Mouse (Mus musculus) embryonic stem cell, embryonic (primary cell): ENCODE measurements around the gene Cacna1c.

ENCODE experiments used
- CTCF ChIA-PET, 4 experiments: fragments of 300-600 bp in 2 of 4; fragments of 350-600 bp in 2 of 4; sonication (Branson Sonifier 250); formaldehyde crosslinking; loops; one replicate each; lab custom pipeline; 2022; ENCODE audit warnings: inconsistent platforms in 2 of 4; lab: Charles Lee
- POLR2A ChIA-PET, 4 experiments: fragments of 300-600 bp in 2 of 4; fragments of 350-600 bp in 2 of 4; sonication (Branson Sonifier 250); formaldehyde crosslinking; loops; one replicate each; lab custom pipeline; 2022; ENCODE audit warnings: antibody characterized with exemption in 4 of 4, inconsistent platforms in 1 of 4; lab: Charles Lee

Gene Cacna1c

GRCm38 (mm10) chr6:118812007-118812406 lies 384.2 kb downstream of the Cacna1c start:
- ChIA-PET POLR2A (interaction anchor here in 1 of 4 experiments (0.7 kb wide), 1 partner anchor 80 kb away, joined by 3 read pairs; no protein-coding TSS in a partner anchor), CTCF (no interaction called here)

- CTCF ChIA-PET: no interaction called here
- POLR2A ChIA-PET: no interaction called here
These were observed 385.4 kb downstream of the Cacna1c start for GRCm38 (mm10) chr6:118810834-118811233.

GRCm38 (mm10) chr6:118805139-118805538 lies 391.1 kb downstream of the Cacna1c start:
- ChIA-PET POLR2A (interaction anchor here in 2 of 4 experiments (1.4 to 1.6 kb wide), 2 partner anchors 9 to 19 kb away, joined by 3 to 5 read pairs; no protein-coding TSS in a partner anchor), CTCF (no interaction called here)

GRCm38 (mm10) chr6:118802286-118802685 lies 393.9 kb downstream of the Cacna1c start:
- POLR2A ChIA-PET: interaction anchor here in 2 of 4 experiments (0.6 to 1.0 kb wide), 3 partner anchors 11 to 372 kb away, joined by 3 to 5 read pairs (median 3); no protein-coding TSS in a partner anchor

DNA sequence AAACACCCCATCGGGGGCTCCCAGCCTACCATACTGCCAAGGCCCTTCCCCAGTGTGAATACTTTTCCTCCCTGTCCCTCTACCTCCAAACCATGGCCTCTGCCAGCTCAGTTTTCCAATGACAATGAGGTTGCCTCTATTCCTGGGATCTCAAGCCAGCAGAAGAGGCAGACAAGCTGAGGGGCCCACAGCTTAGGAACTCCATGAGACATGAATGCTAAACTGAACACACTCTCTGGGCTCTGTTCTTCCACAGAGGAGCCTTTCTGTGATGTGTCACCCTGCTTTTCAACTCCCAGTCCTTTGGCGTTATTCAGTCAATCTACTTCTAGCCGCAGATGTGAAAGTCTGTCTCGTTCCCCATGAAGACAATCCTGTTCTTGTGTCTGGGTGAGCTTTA lies 399.8 kb downstream of the Cacna1c start:
- ChIA-PET CTCF (interaction anchor here in 2 of 4 experiments (0.5 to 1.3 kb wide), 4 partner anchors 11 to 170 kb away, joined by 3 to 4 read pairs (median 3); no protein-coding TSS in a partner anchor), POLR2A (interaction anchor here in 2 of 4 experiments (0.6 to 1.9 kb wide), 7 partner anchors 9 to 1754 kb away, joined by 3 to 16 read pairs (median 3); no protein-coding TSS in a partner anchor)

More at GRCm38 (mm10) chr6:118802286-118802685, 393.9 kb downstream of the Cacna1c start:
- CTCF ChIA-PET: interaction anchor here in 1 of 4 experiments (0.8 kb wide), 1 partner anchor 16 kb away, joined by 4 read pairs; no protein-coding TSS in a partner anchor

DNA sequence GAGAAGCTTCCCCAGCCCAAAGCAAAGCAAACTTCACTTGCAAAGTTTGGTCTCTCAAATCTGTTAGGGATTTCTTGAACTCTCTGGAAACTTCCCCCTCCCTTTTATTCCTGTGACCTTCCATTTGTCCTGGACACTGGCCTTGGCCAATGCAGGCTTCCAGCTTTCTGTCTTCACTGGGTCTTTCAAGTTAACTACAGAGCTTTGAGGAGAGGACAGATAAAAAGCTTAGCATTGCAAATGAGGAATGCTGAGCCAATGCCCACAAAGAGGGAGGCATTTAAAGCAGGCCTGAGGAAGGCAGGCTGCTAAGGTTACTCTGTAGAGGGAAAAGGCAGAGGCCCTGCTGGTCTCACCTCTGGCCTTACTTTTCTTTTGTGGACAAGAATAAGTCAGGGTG lies 400.5 kb downstream of the Cacna1c start:
- ChIA-PET POLR2A (interaction anchor here in 2 of 4 experiments (0.6 to 1.9 kb wide), 10 partner anchors 10 to 1753 kb away, joined by 3 to 16 read pairs (median 3); no protein-coding TSS in a partner anchor), CTCF (interaction anchor here in 2 of 4 experiments (0.5 to 1.3 kb wide), 4 partner anchors 10 to 170 kb away, joined by 3 to 4 read pairs (median 3); no protein-coding TSS in a partner anchor)

- POLR2A ChIA-PET: interaction anchor here in 3 of 4 experiments (0.6 to 1.4 kb wide), 7 partner anchors 10 to 75 kb away, joined by 3 to 4 read pairs (median 3); no protein-coding TSS in a partner anchor
- CTCF ChIA-PET: no interaction called here
These were observed 404.3 kb downstream of the Cacna1c start for GRCm38 (mm10) chr6:118791921-118792368.

- POLR2A ChIA-PET: no interaction called here
- CTCF ChIA-PET: no interaction called here
These were observed 408.3 kb downstream of the Cacna1c start for GRCm38 (mm10) chr6:118787933-118788332.

- ChIA-PET POLR2A (interaction anchor here in 3 of 4 experiments (1.2 to 4.1 kb wide), 6 partner anchors 10 to 49 kb away, joined by 3 to 22 read pairs (median 4); no protein-coding TSS in a partner anchor), CTCF (interaction anchor here in 1 of 4 experiments (0.7 kb wide), 1 partner anchor 10 kb away, joined by 3 read pairs; no protein-coding TSS in a partner anchor)
These were observed 415.9 kb downstream of the Cacna1c start for GRCm38 (mm10) chr6:118780280-118780679.

DNA sequence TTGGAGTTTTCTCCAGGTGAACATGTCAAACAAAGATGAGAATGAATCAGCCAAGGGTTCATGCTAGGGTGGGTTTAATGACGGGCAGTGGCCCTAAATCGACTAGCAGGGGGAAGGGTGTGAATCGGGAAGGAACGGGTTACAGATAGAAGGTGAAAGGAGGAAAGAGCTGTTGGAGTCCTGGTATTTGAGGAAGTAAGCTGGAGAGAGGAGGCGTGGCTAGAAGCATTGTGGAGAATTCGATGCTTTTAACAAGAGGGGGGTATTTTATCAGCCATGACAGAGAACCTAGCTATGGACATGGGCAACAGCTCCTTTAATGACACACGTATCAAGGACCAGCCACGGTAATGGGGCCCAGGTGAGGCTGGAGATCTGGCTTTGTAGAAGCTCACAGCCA lies 417.0 kb downstream of the Cacna1c start:
- POLR2A ChIA-PET: interaction anchor here in 3 of 4 experiments (0.6 to 4.1 kb wide), 8 partner anchors 9 to 1304 kb away, joined by 3 to 22 read pairs (median 3); no protein-coding TSS in a partner anchor
- CTCF ChIA-PET: no interaction called here

DNA sequence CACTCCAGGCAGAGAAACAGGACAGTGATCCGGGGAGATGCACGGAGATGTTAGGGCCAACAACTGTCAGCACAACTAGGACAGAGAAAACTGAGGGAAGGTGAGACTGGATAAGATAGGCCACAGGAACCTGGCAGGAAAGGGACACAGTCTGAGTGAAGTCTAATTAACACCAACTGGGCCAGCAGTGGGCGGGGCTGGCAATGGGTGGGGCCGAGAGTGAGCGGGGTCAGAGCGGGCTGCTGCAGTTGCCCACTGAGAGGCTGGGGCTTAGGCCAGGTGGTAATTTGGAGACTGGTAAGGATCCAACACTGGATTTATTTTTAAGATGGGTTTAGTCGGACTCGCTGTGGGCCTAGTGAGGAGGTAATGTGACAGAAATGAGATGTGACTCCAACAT lies 418.8 kb downstream of the Cacna1c start:
- ChIA-PET CTCF (no interaction called here), POLR2A (interaction anchor here in 1 of 4 experiments (2.3 kb wide), 1 partner anchor 8 kb away, joined by 9 read pairs; no protein-coding TSS in a partner anchor)

- CTCF ChIA-PET: interaction anchor here in 2 of 4 experiments (0.8 to 1.1 kb wide), 2 partner anchors 19 to 171 kb away, joined by 3 read pairs; no protein-coding TSS in a partner anchor
- POLR2A ChIA-PET: interaction anchor here in 2 of 4 experiments (1.0 to 1.6 kb wide), 5 partner anchors 7 to 20 kb away, joined by 3 to 6 read pairs (median 4); no protein-coding TSS in a partner anchor
These were observed 419.8 kb downstream of the Cacna1c start for GRCm38 (mm10) chr6:118776459-118776858.

- ChIA-PET POLR2A (no interaction called here), CTCF (interaction anchor here in 1 of 4 experiments (0.6 kb wide), 1 partner anchor 110 kb away, joined by 3 read pairs; no protein-coding TSS in a partner anchor)
These were observed 423.6 kb downstream of the Cacna1c start for GRCm38 (mm10) chr6:118772581-118772980.

DNA sequence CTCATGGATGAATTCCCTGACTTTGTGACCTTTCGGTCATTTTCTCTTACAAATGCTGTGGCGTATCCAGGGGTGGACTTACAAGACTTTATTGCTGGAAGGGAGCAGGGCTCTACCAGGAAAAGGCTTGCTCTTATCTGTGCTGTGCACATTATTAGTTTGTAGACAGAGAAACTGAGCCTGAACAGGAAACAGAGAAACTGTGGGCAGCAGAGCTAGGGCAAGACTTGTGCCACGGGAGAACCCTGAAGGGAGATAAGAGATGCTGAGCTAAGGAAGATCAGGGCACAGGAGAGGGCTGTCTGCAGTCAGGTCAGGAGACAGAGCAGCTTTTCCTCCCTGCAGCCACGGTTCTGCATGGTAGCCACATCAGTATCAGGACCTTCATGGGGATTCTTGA lies 425.1 kb downstream of the Cacna1c start:
- ChIA-PET CTCF (interaction anchor here in 1 of 4 experiments (0.6 to 1.0 kb wide), 4 partner anchors 9 to 428 kb away, joined by 3 to 4 read pairs (median 4); no protein-coding TSS in a partner anchor), POLR2A (interaction anchor here in 3 of 4 experiments (0.7 to 2.8 kb wide), 11 partner anchors 9 to 637 kb away, joined by 3 to 22 read pairs (median 3); no protein-coding TSS in a partner anchor)

DNA sequence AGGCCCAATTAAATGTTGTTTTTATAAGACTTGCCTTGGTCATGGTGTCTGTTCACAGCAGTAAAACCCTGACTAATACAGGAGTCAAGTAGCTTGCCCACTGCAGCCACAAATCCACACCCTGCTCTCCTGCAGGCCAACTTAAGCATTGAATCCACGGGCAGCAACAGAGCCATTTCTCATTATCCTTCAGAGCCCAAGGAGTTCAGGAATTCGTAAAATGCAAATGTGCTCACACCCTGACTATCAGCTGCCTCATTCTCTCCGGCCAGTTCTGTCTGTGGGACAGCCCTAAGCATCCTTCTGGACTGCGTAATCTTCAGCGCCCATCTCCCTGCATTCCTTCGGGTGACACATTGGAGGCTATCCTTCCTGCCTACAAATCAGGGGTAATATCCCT lies 425.8 kb downstream of the Cacna1c start:
- ChIA-PET CTCF (interaction anchor here in 1 of 4 experiments (0.6 to 1.0 kb wide), 5 partner anchors 9 to 429 kb away, joined by 3 to 4 read pairs (median 3); no protein-coding TSS in a partner anchor), POLR2A (interaction anchor here (0.5 to 2.8 kb wide), 18 partner anchors 8 to 646 kb away, joined by 3 to 22 read pairs (median 4); no protein-coding TSS in a partner anchor)

DNA sequence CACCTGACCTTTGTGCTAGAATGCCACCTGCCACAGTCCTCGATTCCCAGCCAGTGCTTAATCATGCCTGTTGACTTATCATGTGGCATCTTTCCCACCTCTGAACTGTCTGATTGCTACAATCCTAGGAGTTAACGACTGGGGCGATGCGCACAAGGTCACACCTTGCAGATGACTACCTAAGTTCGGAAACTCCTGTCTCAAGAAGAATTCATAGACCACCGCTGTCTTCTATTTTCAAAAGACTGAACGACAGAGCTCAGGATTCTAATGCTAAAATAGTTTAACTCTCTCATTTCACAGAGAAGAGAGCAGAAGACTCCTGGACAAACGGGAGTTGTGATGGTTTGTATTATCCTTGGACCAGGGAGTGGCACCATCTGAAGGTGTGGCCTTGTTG lies 426.4 kb downstream of the Cacna1c start:
- POLR2A ChIA-PET: interaction anchor here (0.5 to 2.8 kb wide), 16 partner anchors 9 to 646 kb away, joined by 3 to 22 read pairs (median 4); no protein-coding TSS in a partner anchor
- CTCF ChIA-PET: interaction anchor here in 1 of 4 experiments (0.9 to 1.0 kb wide), 2 partner anchors 10 to 11 kb away, joined by 3 read pairs; no protein-coding TSS in a partner anchor

DNA sequence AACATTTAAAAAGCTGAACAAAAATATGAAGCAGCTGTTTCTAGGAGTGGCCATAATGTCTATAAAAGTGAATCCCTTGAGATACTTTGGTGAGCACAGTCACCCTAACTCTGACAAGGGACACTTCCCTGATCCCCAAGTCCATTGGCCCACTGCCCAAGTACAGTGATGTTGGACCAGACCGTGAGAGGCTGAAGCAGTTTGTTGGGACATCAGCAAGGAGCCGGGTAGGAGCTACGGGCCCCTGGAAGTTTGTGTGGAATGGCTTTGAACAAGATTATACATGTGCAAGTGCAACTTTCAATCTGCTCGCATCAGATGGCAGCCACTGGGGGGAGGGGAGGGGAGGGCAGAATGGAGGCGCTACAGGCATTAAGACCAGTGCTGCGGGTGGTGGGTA lies 428.5 kb downstream of the Cacna1c start:
- POLR2A ChIA-PET: interaction anchor here in 2 of 4 experiments (0.6 to 2.5 kb wide), 5 partner anchors 9 to 1341 kb away, joined by 3 to 9 read pairs (median 3); no protein-coding TSS in a partner anchor

GRCm38 (mm10) chr6:118765261-118765660 lies 431.0 kb downstream of the Cacna1c start:
- POLR2A ChIA-PET: interaction anchor here in 1 of 4 experiments (0.6 kb wide), 1 partner anchor 27 kb away, joined by 3 read pairs; no protein-coding TSS in a partner anchor

More for the DNA sequence above, 428.5 kb downstream of the Cacna1c start:
- CTCF ChIA-PET: no interaction called here

More at GRCm38 (mm10) chr6:118765261-118765660, 431.0 kb downstream of the Cacna1c start:
- CTCF ChIA-PET: interaction anchor here in 1 of 4 experiments (0.6 kb wide), 1 partner anchor 64 kb away, joined by 7 read pairs; no protein-coding TSS in a partner anchor
